Mouse (Mus musculus) yolk sac, embryonic 10.5 days (tissue): Measurements from ENCODE around the gene Pias1.
A peak's percentile ranks its signal among the peaks of the same experiment; 100 is the strongest.

ENCODE experiments used
- DNase-seq: peaks from one replicate; pipeline ENCODE4 v3.0.0-alpha.2; 2017; ENCODE audit warnings: low spot score

Pias1 gene

GRCm38 (mm10) chr9:62857216-62857615 lies 130.5 kb downstream of the Pias1 start:
- peak; percentile 77 for DNase-seq

- DNase-seq: no peak
These were observed 133.2 kb downstream of the Pias1 start for GRCm38 (mm10) chr9:62854483-62854882.

GRCm38 (mm10) chr9:62851571-62851970 lies 136.2 kb downstream of the Pias1 start:
- DNase-seq: no peak

GRCm38 (mm10) chr9:62848641-62849040 lies 139.1 kb downstream of the Pias1 start:
- DNase-seq: no peak

- peak; percentile 79 for DNase-seq
These were observed 140.0 kb downstream of the Pias1 start for GRCm38 (mm10) chr9:62847694-62848093.

- no peak for DNase-seq
These were observed 143.3 kb downstream of the Pias1 start for GRCm38 (mm10) chr9:62844461-62844860.

GRCm38 (mm10) chr9:62843356-62844024 lies 144.2 kb downstream of the Pias1 start:
- DNase-seq: peak; percentile 54

GRCm38 (mm10) chr9:62839172-62839770 lies 148.5 kb downstream of the Pias1 start:
- peak; percentile 77 for DNase-seq

GRCm38 (mm10) chr9:62838506-62839171 lies 149.1 kb downstream of the Pias1 start, which contains the start of gene Cln6:
Gene Cln6 (plus strand): TSS chr9:62838785.
- DNase-seq: peak; percentile 97

- no peak for DNase-seq
These were observed 149.6 kb downstream of the Pias1 start for GRCm38 (mm10) chr9:62838146-62838505.

GRCm38 (mm10) chr9:62837611-62838010 lies 150.1 kb downstream of the Pias1 start:
- DNase-seq: no peak

- peak; percentile 80 for DNase-seq
These were observed 151.8 kb downstream of the Pias1 start for GRCm38 (mm10) chr9:62835705-62836446.

GRCm38 (mm10) chr9:62834906-62835305 lies 152.8 kb downstream of the Pias1 start:
- DNase-seq: peak; percentile 62

- peak; percentile 79 for DNase-seq
These were observed 157.8 kb downstream of the Pias1 start for GRCm38 (mm10) chr9:62829877-62830276.

GRCm38 (mm10) chr9:62828662-62829086 lies 159.1 kb downstream of the Pias1 start:
- peak; percentile 98 for DNase-seq
